Mouse (Mus musculus): ENCODE measurements around the gene Sema4b.

GRCm38 (mm10) chr7:80176159-80176558 is 10.5 kb upstream of the Sema4b start:
- TF ChIP-seq CTCF (IDR thresholded peaks at IDR 0.05; ENCODE audit: insufficient read depth, low read length) (no peak), POLR2A (IDR thresholded peaks at IDR 0.05; ENCODE audit: borderline replicate concordance, extremely low read depth, low read depth, low read length) (no peak)
